Mouse (Mus musculus) hindbrain, embryonic 15.5 days (tissue): ENCODE data around the gene Gm21983. TPM values are rescaled to one million over a fixed set of nuclear protein-coding genes. Genes with fewer than 3 reads are reported as not detected.

Experiments
- ATAC-seq: fragments of 200-750 bp; cut with Nextera tagmentation; 2 replicates; pipeline ENCODE4 v1.8.0; 2017; ENCODE audit warnings: low read depth, moderate number of reproducible peaks, moderate TSS enrichment; ENCODE audit not compliant: low FRiP score
- H3K27ac ChIP-seq: fragments of 300-500 bp; sonication (generic); replicated peaks from 2 replicates; pipeline ENCODE4 v1.5.1; 2015; ENCODE audit warnings: mild to moderate bottlenecking, inconsistent platforms
- H3K27me3 ChIP-seq: fragments of 300-500 bp; sonication (generic); 2 replicates; pipeline ENCODE4 v1.6.1; 2015; ENCODE audit warnings: control low read depth, inconsistent platforms
- H3K36me3 ChIP-seq: fragments of 300-500 bp; sonication (generic); 2 replicates; pipeline ENCODE4 v1.6.1; 2015; ENCODE audit warnings: control low read depth, inconsistent platforms
- H3K4me1 ChIP-seq: fragments of 300-500 bp; sonication (generic); replicated peaks from 2 replicates; pipeline ENCODE4 v1.6.1; 2015; ENCODE audit warnings: control low read depth, inconsistent platforms
- H3K4me2 ChIP-seq: fragments of 300-500 bp; sonication (generic); 2 replicates; pipeline ENCODE4 v1.6.1; 2015; ENCODE audit warnings: moderate library complexity, mild to moderate bottlenecking, inconsistent platforms
- H3K4me3 ChIP-seq: fragments of 300-500 bp; sonication (generic); 2 replicates; pipeline ENCODE4 v1.5.1; 2015; ENCODE audit warnings: mild to moderate bottlenecking, inconsistent platforms
- H3K9ac ChIP-seq: fragments of 300-500 bp; sonication (generic); 2 replicates; pipeline ENCODE4 v1.6.1; 2015; ENCODE audit warnings: inconsistent platforms
- H3K9me3 ChIP-seq: fragments of 300-500 bp; sonication (generic); 2 replicates; pipeline ENCODE4 v1.6.1; 2016; ENCODE audit warnings: control low read depth, inconsistent platforms
- WGBS: fragments of 180-500 bp; shearing (Covaris S2); methylation state at CpG from one replicate; pipeline ENCODE4 v1.1.7; 2015; 5-methylcytosine and 5-hydroxymethylcytosine counted together
- polyA plus RNA-seq: library from polyadenylated mRNA; unstranded; fragments of >200 nt; fragmentation: Nextera tagmentation; extraction: Ambion mirVana; gene quantifications from 2 replicates; pipeline ENCODE4 v1.2.1, GENCODE M21; 2015

Gm21983 gene
- polyA plus RNA-seq, 1 experiment from 2014 or later = 0.39 TPM

GRCm38 (mm10) chr7:27153205-27153764 lies 27.6 kb downstream of the Gm21983 start, which contains the start of gene Cyp2t4:
Gene Cyp2t4, plus strand, starts transcription at chr7:27153714.
- H3K4me1 ChIP-seq = no peaks in the 10 kb centered on the region
- H3K9me3 ChIP-seq = no peaks in the 10 kb centered on the region
- H3K4me3 ChIP-seq = no peak within 1 kb of the TSS
- peak; percentile 44; the same call in 1 of the 2 replicates for ATAC-seq
- 77% methylated on average over 10 of the region's 10 CpGs for WGBS
- no peak within 1 kb of the TSS for H3K9ac ChIP-seq
- H3K27me3 ChIP-seq = no peaks in the 10 kb centered on the region
- no peak within 1 kb of the TSS for H3K27ac ChIP-seq
- H3K4me2 ChIP-seq = no peak within 1 kb of the TSS
- H3K36me3 ChIP-seq = peaks cover 12% of the 10 kb centered on the region

GRCm38 (mm10) chr7:27136410-27136996 lies 44.4 kb downstream of the Gm21983 start:
- H3K27me3 ChIP-seq = no peaks in the 10 kb centered on the region

GRCm38 (mm10) chr7:27133757-27134156 lies 47.1 kb downstream of the Gm21983 start:
- Histone ChIP-seq H3K4me2 (no peak overlapping the region), H3K36me3 (no peaks in the 10 kb centered on the region), H3K4me1 (no peaks in the 10 kb centered on the region), H3K27me3 (no peaks in the 10 kb centered on the region), H3K9ac (no peak overlapping the region), H3K4me3 (no peak overlapping the region), H3K27ac (no peak overlapping the region), H3K9me3 (no peaks in the 10 kb centered on the region)
- WGBS = 88% methylated on average over 4 of the region's 4 CpGs
- no peak for ATAC-seq

More at GRCm38 (mm10) chr7:27136410-27136996, 44.4 kb downstream of the Gm21983 start:
- no peak overlapping the region for H3K9ac ChIP-seq
- no peaks in the 10 kb centered on the region; the same call in 1 of the 2 replicates for H3K9me3 ChIP-seq
- H3K4me1 ChIP-seq = no peaks in the 10 kb centered on the region
- H3K4me3 ChIP-seq = no peak overlapping the region
- H3K36me3 ChIP-seq = no peaks in the 10 kb centered on the region
- H3K4me2 ChIP-seq = no peak overlapping the region
- H3K27ac ChIP-seq = no peak overlapping the region
- 69% methylated on average over 8 of the region's 8 CpGs for WGBS
- no peak for ATAC-seq

GRCm38 (mm10) chr7:27133156-27133555 lies 47.7 kb downstream of the Gm21983 start:
- H3K4me3 ChIP-seq = no peak overlapping the region
- no peaks in the 10 kb centered on the region for H3K9me3 ChIP-seq
- H3K4me2 ChIP-seq = no peak overlapping the region
- no peaks in the 10 kb centered on the region for H3K36me3 ChIP-seq
- H3K27me3 ChIP-seq = no peaks in the 10 kb centered on the region
- no peak for ATAC-seq
- 69% methylated on average over 12 of the region's 12 CpGs for WGBS
- H3K4me1 ChIP-seq = no peaks in the 10 kb centered on the region
- H3K9ac ChIP-seq = no peak overlapping the region
- H3K27ac ChIP-seq = no peak overlapping the region

- Histone ChIP-seq H3K9me3 (no peaks in the 10 kb centered on the region), H3K4me1 (no peaks in the 10 kb centered on the region), H3K36me3 (no peaks in the 10 kb centered on the region), H3K27me3 (no peaks in the 10 kb centered on the region), H3K4me3 (no peak overlapping the region), H3K9ac (no peak overlapping the region), H3K27ac (no peak overlapping the region), H3K4me2 (no peak overlapping the region)
- no peak for ATAC-seq
- 17% methylated on average over 10 of the region's 10 CpGs for WGBS
Observed at GRCm38 (mm10) chr7:27132588-27132987, 48.3 kb downstream of the Gm21983 start.

- Histone ChIP-seq H3K27ac (no peak overlapping the region), H3K9me3 (no peaks in the 10 kb centered on the region), H3K4me1 (no peaks in the 10 kb centered on the region), H3K4me3 (no peak overlapping the region), H3K4me2 (no peak overlapping the region), H3K27me3 (no peaks in the 10 kb centered on the region), H3K36me3 (no peaks in the 10 kb centered on the region), H3K9ac (no peak overlapping the region)
- 69% methylated on average over 2 of the region's 2 CpGs for WGBS
- no peak for ATAC-seq
Observed at GRCm38 (mm10) chr7:27131387-27131786, 49.5 kb downstream of the Gm21983 start.

- H3K4me1 ChIP-seq = no peaks in the 10 kb centered on the region
- H3K36me3 ChIP-seq = no peaks in the 10 kb centered on the region
- WGBS = 90% methylated on average over 22 of the region's 22 CpGs
- H3K4me2 ChIP-seq = no peak overlapping the region
- H3K9me3 ChIP-seq = no peaks in the 10 kb centered on the region
- H3K9ac ChIP-seq = no peak overlapping the region
- no peak for ATAC-seq
- H3K27ac ChIP-seq = no peak overlapping the region
- H3K27me3 ChIP-seq = no peaks in the 10 kb centered on the region
- H3K4me3 ChIP-seq = no peak overlapping the region
Observed at GRCm38 (mm10) chr7:27130521-27131370, 50.1 kb downstream of the Gm21983 start.

- H3K9ac ChIP-seq = no peak overlapping the region
- no peaks in the 10 kb centered on the region for H3K36me3 ChIP-seq
- ATAC-seq = no peak
- H3K4me1 ChIP-seq = no peaks in the 10 kb centered on the region
- no peak overlapping the region for H3K4me3 ChIP-seq
- no peak overlapping the region for H3K4me2 ChIP-seq
- H3K9me3 ChIP-seq = no peaks in the 10 kb centered on the region
- no peaks in the 10 kb centered on the region for H3K27me3 ChIP-seq
- no peak overlapping the region for H3K27ac ChIP-seq
- 91% methylated on average over 12 of the region's 12 CpGs for WGBS
Observed at GRCm38 (mm10) chr7:27129811-27130210, 51.1 kb downstream of the Gm21983 start.

GRCm38 (mm10) chr7:27128946-27129345 lies 51.9 kb downstream of the Gm21983 start:
- Histone ChIP-seq H3K36me3 (no peaks in the 10 kb centered on the region), H3K4me1 (no peaks in the 10 kb centered on the region), H3K4me3 (no peak overlapping the region), H3K27ac (no peak overlapping the region), H3K9me3 (no peaks in the 10 kb centered on the region), H3K27me3 (no peaks in the 10 kb centered on the region), H3K9ac (no peak overlapping the region), H3K4me2 (no peak overlapping the region)
- no peak for ATAC-seq
- WGBS = 95% methylated on average over 13 of the region's 13 CpGs

GRCm38 (mm10) chr7:27128162-27128561 lies 52.7 kb downstream of the Gm21983 start:
- ATAC-seq = no peak
- 52% methylated on average over 3 of the region's 3 CpGs for WGBS
- no peaks in the 10 kb centered on the region for H3K9me3 ChIP-seq

GRCm38 (mm10) chr7:27124969-27125368 lies 55.9 kb downstream of the Gm21983 start:
- H3K36me3 ChIP-seq = no peaks in the 10 kb centered on the region
- WGBS = 87% methylated on average over 4 of the region's 4 CpGs
- no peak for ATAC-seq
- H3K4me3 ChIP-seq = no peak overlapping the region
- H3K4me2 ChIP-seq = no peak overlapping the region
- H3K9ac ChIP-seq = no peak overlapping the region
- H3K9me3 ChIP-seq = no peaks in the 10 kb centered on the region
- H3K27me3 ChIP-seq = no peaks in the 10 kb centered on the region
- H3K27ac ChIP-seq = no peak overlapping the region
- H3K4me1 ChIP-seq = no peaks in the 10 kb centered on the region

More at GRCm38 (mm10) chr7:27128162-27128561, 52.7 kb downstream of the Gm21983 start:
- Histone ChIP-seq H3K4me3 (no peak overlapping the region), H3K4me1 (no peaks in the 10 kb centered on the region), H3K4me2 (no peak overlapping the region), H3K9ac (no peak overlapping the region), H3K36me3 (no peaks in the 10 kb centered on the region), H3K27ac (no peak overlapping the region), H3K27me3 (no peaks in the 10 kb centered on the region)

- no peak overlapping the region for H3K4me3 ChIP-seq
- no peaks in the 10 kb centered on the region for H3K36me3 ChIP-seq
- H3K4me2 ChIP-seq = no peak overlapping the region
- H3K4me1 ChIP-seq = no peaks in the 10 kb centered on the region
- H3K27me3 ChIP-seq = no peaks in the 10 kb centered on the region
- H3K9ac ChIP-seq = no peak overlapping the region
- no peak overlapping the region for H3K27ac ChIP-seq
- no peak for ATAC-seq
- H3K9me3 ChIP-seq = no peaks in the 10 kb centered on the region
- 79% methylated on average over 5 of the region's 5 CpGs for WGBS
Observed at GRCm38 (mm10) chr7:27124305-27124832, 56.5 kb downstream of the Gm21983 start.
